Mouse (Mus musculus) cerebellum, adult 2 months (tissue): ENCODE data around the gene Prkar1b.

ENCODE experiments used
- CTCF ChIP-seq: fragments of 200-500 bp; IDR thresholded peaks from 2 replicates; pipeline ENCODE4 v1.5.1; 2011; ENCODE audit warnings: low read depth, mild to moderate bottlenecking, control low read depth, low read length, moderate library complexity, borderline replicate concordance; ENCODE audit not compliant: insufficient read depth
- POLR2A ChIP-seq: fragments of 200-500 bp; IDR thresholded peaks from 2 replicates; pipeline ENCODE4 v1.6.1; 2011; ENCODE audit warnings: low read length, control low read depth, borderline replicate concordance; ENCODE audit not compliant: insufficient read depth

GRCm38 (mm10) chr5:139101783-139102182, 48.0 kb downstream of the Prkar1b start:
- TF ChIP-seq CTCF: no peak
- TF ChIP-seq POLR2A: no peak
